32 mouse cellular contexts compared by ENCODE assay signal in the genomic region with DNA sequence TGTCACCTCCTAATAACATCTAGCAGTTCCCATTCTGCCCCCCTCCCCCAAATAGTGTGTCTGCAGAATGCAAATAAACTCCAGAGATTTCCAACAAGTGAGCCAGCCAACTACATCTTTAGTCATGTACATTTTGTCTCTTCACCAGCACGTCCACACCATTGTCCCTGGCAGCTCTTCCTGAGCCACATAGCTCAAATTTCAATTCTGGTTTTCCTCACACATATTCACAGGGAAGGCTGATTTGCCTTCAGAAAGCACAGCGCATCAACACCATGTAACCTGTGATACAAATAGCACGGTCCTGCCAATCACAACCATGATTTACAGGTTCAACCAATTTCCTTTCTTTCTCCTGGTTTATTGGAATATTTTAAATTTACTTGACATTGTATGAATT.
"Had no signal": no experiment of that assay in that cellular context is flagged by ENCODE, and none has a peak within 500 bp of the region (broad histone marks: within the 10 kb centered on the region; RNA-seq: fewer than 3 reads in every experiment).

No protein-coding gene starts in this region.

- DNase-seq: left cerebral cortex, postnatal 4 days; liver; liver, embryonic 13.5 days; liver, postnatal 0 days; lung, adult 18-20 months; lung, adult 2 months; lung, embryonic 14.5 days; lung, postnatal 10 days; lung, postnatal 14 days; lung, postnatal 36 days; lung, postnatal 4 days; midbrain, embryonic 14.5 days had no signal

- H3K36me3 ChIP-seq: limb, embryonic 10.5 days; limb, embryonic 12.5 days; limb, embryonic 13.5 days; limb, embryonic 15.5 days; liver, embryonic 12.5 days; liver, embryonic 13.5 days; liver, embryonic 15.5 days; lung, embryonic 15.5 days; midbrain, embryonic 10.5 days; midbrain, embryonic 12.5 days; midbrain, embryonic 13.5 days; midbrain, embryonic 15.5 days; neural tube, embryonic 12.5 days had no signal

- ATAC-seq: liver, embryonic 12.5 days; liver, postnatal 0 days; lung, postnatal 0 days; midbrain, embryonic 13.5 days; midbrain, embryonic 15.5 days; midbrain, embryonic 16.5 days had no signal

- H3K4me2 ChIP-seq: limb, embryonic 12.5 days; limb, embryonic 13.5 days; limb, embryonic 15.5 days; liver, embryonic 11.5 days; liver, embryonic 12.5 days; liver, embryonic 13.5 days; liver, embryonic 15.5 days; lung, embryonic 14.5 days; lung, embryonic 15.5 days; midbrain, embryonic 11.5 days; midbrain, embryonic 12.5 days; midbrain, embryonic 13.5 days; midbrain, embryonic 15.5 days; neural tube, embryonic 12.5 days had no signal

- H3K4me1 ChIP-seq: limb, embryonic 10.5 days; limb, embryonic 12.5 days; limb, embryonic 13.5 days; limb, embryonic 15.5 days; liver, embryonic 12.5 days; liver, embryonic 13.5 days; liver, embryonic 15.5 days; lung, embryonic 15.5 days; megakaryocyte, embryonic 14.5 days; midbrain, embryonic 10.5 days; midbrain, embryonic 12.5 days; midbrain, embryonic 13.5 days; midbrain, embryonic 15.5 days; neural tube, embryonic 12.5 days had no signal

- H3K9me3 ChIP-seq: limb, embryonic 10.5 days; limb, embryonic 12.5 days; limb, embryonic 13.5 days; limb, embryonic 15.5 days; liver, embryonic 12.5 days; liver, embryonic 13.5 days; liver, embryonic 15.5 days; lung, embryonic 15.5 days; megakaryocyte, embryonic 14.5 days; midbrain, embryonic 10.5 days; midbrain, embryonic 12.5 days; midbrain, embryonic 13.5 days; midbrain, embryonic 15.5 days; neural tube, embryonic 12.5 days had no signal

- H3K9ac ChIP-seq: limb, embryonic 12.5 days; limb, embryonic 13.5 days; limb, embryonic 15.5 days; liver, embryonic 12.5 days; liver, embryonic 13.5 days; liver, embryonic 14.5 days; liver, embryonic 15.5 days; liver, postnatal 0 days; lung, embryonic 14.5 days; lung, embryonic 15.5 days; midbrain, embryonic 12.5 days; midbrain, embryonic 13.5 days; midbrain, embryonic 15.5 days; neural tube, embryonic 12.5 days had no signal

- H3K4me3 ChIP-seq: limb, embryonic 10.5 days; limb, embryonic 12.5 days; limb, embryonic 13.5 days; limb, embryonic 15.5 days; liver, embryonic 12.5 days; liver, embryonic 13.5 days; liver, embryonic 15.5 days; lung, embryonic 15.5 days; megakaryocyte, embryonic 14.5 days; midbrain, embryonic 10.5 days; midbrain, embryonic 12.5 days; midbrain, embryonic 13.5 days; midbrain, embryonic 15.5 days; myocyte; neural tube, embryonic 12.5 days had no signal

- H3K27me3 ChIP-seq: limb, embryonic 12.5 days; limb, embryonic 13.5 days; limb, embryonic 15.5 days; liver, embryonic 12.5 days; liver, embryonic 13.5 days; liver, embryonic 15.5 days; lung, embryonic 15.5 days; megakaryocyte, embryonic 14.5 days; midbrain, embryonic 12.5 days; midbrain, embryonic 13.5 days; midbrain, embryonic 15.5 days; neural tube, embryonic 12.5 days had no signal

- H3K27ac ChIP-seq: limb, embryonic 10.5 days; limb, embryonic 12.5 days; limb, embryonic 13.5 days; limb, embryonic 15.5 days; liver, embryonic 12.5 days; liver, embryonic 13.5 days; liver, embryonic 14.5 days; liver, embryonic 15.5 days; lung, embryonic 15.5 days; macrophage; midbrain, embryonic 10.5 days; midbrain, embryonic 12.5 days; midbrain, embryonic 13.5 days; midbrain, embryonic 15.5 days; neural tube, embryonic 12.5 days had no signal
